Mouse (Mus musculus) MEL (cell line): Measurements from ENCODE around the gene Cdk18. TPM values are rescaled to one million over a fixed set of nuclear protein-coding genes. Genes with fewer than 3 reads are reported as not detected.
A peak's percentile ranks its signal among the peaks of the same experiment; 100 is the strongest.

ENCODE experiments used
- DNase-seq: peaks from one replicate; pipeline ENCODE4 v3.0.0; 2011; ENCODE audit warnings: low read depth, low spot score
- H3K27ac ChIP-seq: 2 replicates; pipeline ENCODE4 v1.5.1; 2012; ENCODE audit warnings: low read depth, mild to moderate bottlenecking, control low read depth, low read length, moderate library complexity; ENCODE audit not compliant: control insufficient read depth
- H3K27me3 ChIP-seq, 2 experiments: fragments of 150-350 bp in 1 of 2; sonication (generic) in 1 of 2; 2 replicates each; pipeline ENCODE4 v1.6.1; 2012; ENCODE audit warnings: low read length in 2 of 2, mild to moderate bottlenecking in 2 of 2, improper control_type of control experiment in 1 of 2, moderate library complexity in 1 of 2; ENCODE audit not compliant: insufficient read depth in 2 of 2, control insufficient read depth in 1 of 2
- H3K36me3 ChIP-seq, 2 experiments: 2 replicates each; pipeline ENCODE4 v1.6.1; 2012 to 2014; ENCODE audit warnings: low read length in 2 of 2, improper control_type of control experiment in 1 of 2, inconsistent platforms in 1 of 2, mild to moderate bottlenecking in 1 of 2; ENCODE audit not compliant: insufficient read depth in 2 of 2, control insufficient read depth in 1 of 2
- H3K4me1 ChIP-seq, 2 experiments: fragments of 150-350 bp in 1 of 2; sonication (generic) in 1 of 2; 2 replicates each; pipeline ENCODE4 v1.6.1; 2012; ENCODE audit warnings: low read length in 2 of 2, improper control_type of control experiment in 1 of 2, mild to moderate bottlenecking in 1 of 2; ENCODE audit not compliant: insufficient read depth in 2 of 2, control insufficient read depth in 1 of 2
- H3K4me3 ChIP-seq, 2 experiments: fragments of 150-350 bp in 1 of 2; sonication (generic) in 1 of 2; 2 replicates each; pipeline ENCODE4 v1.5.1; 2012; ENCODE audit warnings: low read depth in 2 of 2, low read length in 2 of 2, mild to moderate bottlenecking in 2 of 2, moderate library complexity in 2 of 2, control low read depth in 1 of 2, improper control_type of control experiment in 1 of 2; ENCODE audit not compliant: control insufficient read depth in 1 of 2, insufficient read depth in 1 of 2
- H3K79me2 ChIP-seq: 2 replicates; pipeline ENCODE4 v1.6.1; 2012; ENCODE audit warnings: mild to moderate bottlenecking, low read length, moderate library complexity; ENCODE audit not compliant: control insufficient read depth, poor library complexity, insufficient read depth
- H3K9ac ChIP-seq: 2 replicates; pipeline ENCODE4 v1.6.1; 2012; ENCODE audit warnings: low read depth, mild to moderate bottlenecking, control low read depth, low read length, moderate library complexity; ENCODE audit not compliant: control insufficient read depth, poor library complexity, severe bottlenecking
- H3K9me3 ChIP-seq: fragments of 150-350 bp; sonication (generic); replicated peaks from 2 replicates; pipeline ENCODE4 v1.6.1; 2012; ENCODE audit warnings: mild to moderate bottlenecking, low read length, improper control_type of control experiment, moderate library complexity; ENCODE audit not compliant: insufficient read depth
- CHD2 ChIP-seq: IDR thresholded peaks from 2 replicates; pipeline ENCODE4 v1.6.1; 2011; ENCODE audit warnings: low read length, improper control_type of control experiment
- CTCF ChIP-seq, 3 experiments: IDR thresholded peaks in 2 of 3; conservative IDR thresholded peaks in 1 of 3; 2 replicates each; pipeline ENCODE4 v1.5.1; 2011 to 2012; ENCODE audit warnings: low read length in 3 of 3, low read depth in 2 of 3, mild to moderate bottlenecking in 2 of 3, improper control_type of control experiment in 1 of 3, inconsistent platforms in 1 of 3, mixed read lengths in 1 of 3, moderate library complexity in 1 of 3; ENCODE audit not compliant: control insufficient read depth in 1 of 3, insufficient read depth in 1 of 3, poor library complexity in 1 of 3, severe bottlenecking in 1 of 3
- E2F4 ChIP-seq: IDR thresholded peaks from 2 replicates; pipeline ENCODE4 v1.6.1; 2011; ENCODE audit warnings: low read depth, low read length, improper control_type of control experiment, borderline replicate concordance
- ELF1 ChIP-seq: IDR thresholded peaks from 2 replicates; pipeline ENCODE4 v1.6.1; 2014; ENCODE audit warnings: low read depth, mild to moderate bottlenecking, inconsistent platforms, low read length, improper control_type of control experiment, moderate library complexity
- GABPA ChIP-seq: IDR thresholded peaks from 2 replicates; pipeline ENCODE4 v1.6.1; 2012; ENCODE audit warnings: low read depth, mild to moderate bottlenecking, inconsistent platforms, low read length, improper control_type of control experiment, moderate library complexity
- GATA1 ChIP-seq: IDR thresholded peaks from 2 replicates; pipeline ENCODE4 v1.6.1; 2011; ENCODE audit warnings: low read depth, low read length, improper control_type of control experiment
- HCFC1 ChIP-seq: IDR thresholded peaks from 2 replicates; pipeline ENCODE4 v1.6.1; 2012; ENCODE audit warnings: low read depth, mild to moderate bottlenecking, inconsistent platforms, low read length, improper control_type of control experiment, moderate library complexity
- MEF2A ChIP-seq: IDR thresholded peaks from 2 replicates; pipeline ENCODE4 v1.6.1; 2014; ENCODE audit warnings: low read depth, mild to moderate bottlenecking, inconsistent platforms, low read length, improper control_type of control experiment; ENCODE audit not compliant: poor library complexity, insufficient replicate concordance, severe bottlenecking; ENCODE audit errors: extremely low read depth
- NRF1 ChIP-seq: IDR thresholded peaks from 2 replicates; pipeline ENCODE4 v1.6.1; 2014; ENCODE audit warnings: low read depth, mild to moderate bottlenecking, inconsistent platforms, low read length, improper control_type of control experiment, moderate library complexity; ENCODE audit not compliant: poor library complexity, insufficient read depth, severe bottlenecking
- POLR2A ChIP-seq, 2 experiments: IDR thresholded peaks; 2 replicates each; pipeline ENCODE4 v1.6.1; 2011 to 2012; ENCODE audit warnings: low read length in 2 of 2, mild to moderate bottlenecking in 2 of 2, control low read depth in 1 of 2, improper control_type of control experiment in 1 of 2, low read depth in 1 of 2, moderate library complexity in 1 of 2; ENCODE audit not compliant: control insufficient read depth in 1 of 2, insufficient read depth in 1 of 2, poor library complexity in 1 of 2
- TBP ChIP-seq: IDR thresholded peaks from 2 replicates; pipeline ENCODE4 v1.8.0; 2011; ENCODE audit warnings: low read depth, low read length, improper control_type of control experiment
- UBTF ChIP-seq: IDR thresholded peaks from 2 replicates; pipeline ENCODE4 v1.6.1; 2012; ENCODE audit warnings: low read depth, mild to moderate bottlenecking, inconsistent platforms, low read length, improper control_type of control experiment, moderate library complexity, borderline replicate concordance; ENCODE audit not compliant: insufficient read depth
- USF2 ChIP-seq, 2 experiments: IDR thresholded peaks; 2 replicates each; pipeline ENCODE4 v1.6.1; 2011 to 2012; ENCODE audit warnings: improper control_type of control experiment in 2 of 2, low read length in 2 of 2, borderline replicate concordance in 1 of 2, inconsistent platforms in 1 of 2, low read depth in 1 of 2, mild to moderate bottlenecking in 1 of 2; ENCODE audit not compliant: insufficient read depth in 1 of 2
- ZNF384 ChIP-seq: IDR thresholded peaks from 2 replicates; pipeline ENCODE4 v1.6.1; 2012; ENCODE audit warnings: low read depth, mild to moderate bottlenecking, inconsistent platforms, low read length, improper control_type of control experiment
- polyA plus RNA-seq, 2 experiments: library from polyadenylated mRNA; stranded (reverse) in 1 of 2; unstranded in 1 of 2; fragments of >175 nt in 1 of 2; fragments of >200 nt in 1 of 2; gene quantifications; 2 replicates each; pipeline versions ENCODE4 v1.2.1 to v1.2.4; 2012; ENCODE audit warnings: low replicate concordance in 2 of 2, low read depth in 1 of 2; ENCODE audit not compliant: insufficient read length in 2 of 2, insufficient read depth in 1 of 2, missing spikeins in 1 of 2
- total RNA-seq: library from RNA; depleted of rRNA; stranded (reverse); fragments of 300-350 nt; gene quantifications from 2 replicates; pipeline ENCODE4 v1.2.3, GENCODE M21; 2012

Gene Cdk18
- total and polyA plus RNA-seq, 3 experiments, result 1.3 to 15.7 TPM; not detected in 1

- Histone ChIP-seq H3K4me3 (no peak overlapping the region), H3K9me3 (no peaks in the 10 kb centered on the region), H3K36me3 (no peaks in the 10 kb centered on the region), H3K79me2 (no peaks in the 10 kb centered on the region; the same call in 1 of the 2 replicates), H3K27ac (no peak overlapping the region), H3K9ac (no peak overlapping the region), H3K4me1 (peaks cover 0 to 15% of the 10 kb centered on the region in 2 experiments; a peak in 2 of 4 replicates), H3K27me3 (no peaks in the 10 kb centered on the region)
- TF ChIP-seq GABPA, result no peak
- peak; percentile 74 to 86 (median 76) for TF ChIP-seq CTCF (IDR thresholded peaks at IDR 0.05 in 2 of 3, conservative IDR thresholded peaks at IDR 0.05 in 1 of 3; ENCODE audit: control insufficient read depth in 1 of 3, insufficient read depth in 1 of 3, low read depth in 2 of 3, low read length in 3 of 3, poor library complexity in 1 of 3, severe bottlenecking in 1 of 3)
- TF ChIP-seq GATA1, result no peak
- no peak for TF ChIP-seq E2F4
- TF ChIP-seq CHD2, result no peak
- TF ChIP-seq MEF2A, result no peak
- TF ChIP-seq ELF1, result no peak
- TF ChIP-seq HCFC1, result 0 out of 2 replicates have a peak, but pooled peaks have one; percentile 23
- peak; percentile 83 for DNase-seq
Measured at GRCm38 (mm10) chr1:132140171-132140570, 687 bp upstream of the Cdk18 start.

- Histone ChIP-seq H3K4me1 (peaks cover 0 to 15% of the 10 kb centered on the region in 2 experiments; a peak in 2 of 4 replicates), H3K27ac (no peak overlapping the region), H3K27me3 (no peaks in the 10 kb centered on the region), H3K9ac (peak overlapping the region; percentile 71), H3K9me3 (no peaks in the 10 kb centered on the region), H3K79me2 (no peaks in the 10 kb centered on the region; the same call in 1 of the 2 replicates), H3K36me3 (no peaks in the 10 kb centered on the region), H3K4me3 (peak overlapping the region; percentile 60 to 87)
- no peak for TF ChIP-seq UBTF
- TF ChIP-seq POLR2A (IDR thresholded peaks at IDR 0.05; ENCODE audit: control insufficient read depth in 1 of 2, insufficient read depth in 1 of 2, low read depth in 1 of 2, low read length in 2 of 2, poor library complexity in 1 of 2), result no peak
- no peak for TF ChIP-seq NRF1
- no peak for TF ChIP-seq ZNF384
- no peak for TF ChIP-seq USF2 (IDR thresholded peaks at IDR 0.05; ENCODE audit: borderline replicate concordance in 1 of 2, insufficient read depth in 1 of 2, low read depth in 1 of 2, low read length in 2 of 2)
- no peak for TF ChIP-seq TBP
- DNase-seq, result peak; percentile 23
Measured at GRCm38 (mm10) chr1:132138576-132139415, 688 bp downstream of the Cdk18 start.
